Mouse (Mus musculus) liver, embryonic 12.5 days (tissue): ENCODE data around the gene Ndufs2. TPM values are rescaled to one million over a fixed set of nuclear protein-coding genes. Genes with fewer than 3 reads are reported as not detected.

ENCODE experiments used
- ATAC-seq: fragments of 200-750 bp; cut with Nextera tagmentation; 2 replicates; pipeline ENCODE4 v1.8.0; 2017; ENCODE audit warnings: moderate number of reproducible peaks, mild to moderate bottlenecking, moderate library complexity
- H3K27ac ChIP-seq: fragments of 300-500 bp; sonication (generic); 2 replicates; pipeline ENCODE4 v1.5.1; 2016; ENCODE audit warnings: mild to moderate bottlenecking
- H3K27me3 ChIP-seq: fragments of 300-500 bp; sonication (generic); replicated peaks from 2 replicates; pipeline ENCODE4 v1.6.1; 2016; ENCODE audit warnings: mild to moderate bottlenecking, moderate library complexity
- H3K36me3 ChIP-seq: fragments of 300-500 bp; sonication (generic); 2 replicates; pipeline ENCODE4 v1.6.1; 2016; ENCODE audit warnings: mild to moderate bottlenecking, moderate library complexity
- H3K4me1 ChIP-seq: fragments of 300-500 bp; sonication (generic); 2 replicates; pipeline ENCODE4 v1.6.1; 2016
- H3K4me2 ChIP-seq: fragments of 300-500 bp; sonication (generic); 2 replicates; pipeline ENCODE4 v1.6.1; 2016; ENCODE audit warnings: mild to moderate bottlenecking, moderate library complexity
- H3K4me3 ChIP-seq: fragments of 300-500 bp; sonication (generic); 2 replicates; pipeline ENCODE4 v1.5.1; 2016; ENCODE audit warnings: mild to moderate bottlenecking, moderate library complexity
- H3K9ac ChIP-seq: fragments of 300-500 bp; sonication (generic); 2 replicates; pipeline ENCODE4 v1.6.1; 2016; ENCODE audit warnings: mild to moderate bottlenecking, moderate library complexity
- H3K9me3 ChIP-seq: fragments of 300-500 bp; sonication (generic); replicated peaks from 2 replicates; pipeline ENCODE4 v1.6.1; 2016; ENCODE audit warnings: mild to moderate bottlenecking, moderate library complexity
- WGBS: fragments of 180-500 bp; shearing (Covaris S2); methylation state at CpG from one replicate; pipeline ENCODE4 v1.1.7; 2016; ENCODE audit not compliant: insufficient replicate concordance; 5-methylcytosine and 5-hydroxymethylcytosine counted together
- polyA plus RNA-seq: library from polyadenylated mRNA; unstranded; fragments of >200 nt; fragmentation: Nextera tagmentation; extraction: Ambion mirVana; gene quantifications from 2 replicates; pipeline ENCODE4 v1.2.1, GENCODE M21; 2016

The Ndufs2 gene
- polyA plus RNA-seq, 1 experiment from 2014 or later = 167 TPM

DNA sequence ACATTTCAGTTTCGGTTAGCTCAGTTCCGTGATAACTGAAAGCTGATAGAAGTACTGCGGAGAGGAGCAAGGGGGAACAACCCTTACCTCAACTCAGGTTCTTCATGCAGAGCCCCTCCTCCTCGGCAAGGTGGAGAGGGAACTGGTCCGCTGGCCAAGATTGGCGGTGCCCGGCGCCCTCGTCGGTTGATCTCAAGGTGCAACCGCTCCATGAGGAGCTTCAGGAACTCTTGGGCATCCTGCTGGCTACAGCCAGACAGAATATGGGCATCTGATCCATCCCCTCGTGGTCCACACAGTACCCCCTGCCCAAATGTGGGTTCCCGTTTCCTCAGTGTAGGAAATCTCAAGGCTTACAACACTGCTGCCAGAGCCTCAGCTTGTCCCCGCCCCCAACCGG lies 33.3 kb upstream of the Ndufs2 start:
- no peaks in the 10 kb centered on the region for H3K27me3 ChIP-seq
- H3K4me3 ChIP-seq = no peak overlapping the region
- 83% methylated on average over 15 of the region's 15 CpGs for WGBS
- peaks cover 68% of the 10 kb centered on the region for H3K36me3 ChIP-seq
- no peak overlapping the region; the same call in 1 of the 2 replicates for H3K27ac ChIP-seq
- no peak overlapping the region for H3K9ac ChIP-seq
- no peaks in the 10 kb centered on the region for H3K9me3 ChIP-seq
- H3K4me2 ChIP-seq = no peak overlapping the region
- H3K4me1 ChIP-seq = peaks cover 66% of the 10 kb centered on the region
- ATAC-seq = no peak

DNA sequence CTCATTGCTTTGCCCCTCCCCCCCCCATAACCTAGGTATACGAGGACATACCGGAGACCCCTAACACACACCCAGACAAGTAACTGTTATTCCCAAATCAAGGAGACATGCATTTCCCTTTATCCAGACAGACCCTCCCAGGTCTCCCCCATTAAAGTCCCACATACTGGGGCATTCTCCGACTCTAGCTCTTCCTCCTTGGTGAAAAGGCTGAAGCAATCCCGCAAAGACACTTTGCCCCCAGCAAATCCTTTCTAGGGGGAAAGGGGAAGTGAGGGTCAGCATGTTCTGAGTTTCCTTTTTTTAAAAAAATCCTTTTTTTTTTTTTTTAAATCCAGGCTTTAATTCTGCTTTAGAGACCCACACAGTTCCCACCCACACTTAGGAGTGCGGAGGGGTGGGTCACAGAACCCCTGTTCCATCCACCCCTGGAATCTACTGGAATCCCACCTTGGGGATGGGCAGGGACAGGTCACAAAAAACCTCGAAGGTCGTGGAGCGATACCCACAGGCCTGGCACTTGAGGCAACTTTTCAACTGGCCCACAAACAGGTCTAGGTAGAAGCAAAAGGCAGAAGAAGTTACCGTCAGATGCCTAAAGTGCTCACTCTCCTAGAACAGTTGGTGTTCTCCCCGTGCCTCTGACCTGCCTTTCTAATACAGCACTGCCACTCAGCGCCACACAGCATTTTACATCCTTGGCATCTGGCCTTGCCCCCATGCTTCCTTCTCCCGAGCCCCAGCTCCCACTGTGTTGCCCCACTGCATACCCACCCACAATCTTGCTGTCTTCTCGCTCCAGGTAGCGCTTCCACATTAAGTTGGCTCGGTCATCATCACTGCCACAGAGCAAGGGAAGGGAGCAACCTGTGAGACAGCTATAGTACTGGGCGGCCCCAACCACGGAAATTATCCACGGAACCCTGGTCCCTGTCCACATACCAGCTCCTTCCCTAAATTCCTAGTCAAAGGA lies 32.3 kb upstream of the Ndufs2 start:
- H3K36me3 ChIP-seq = peaks cover 68% of the 10 kb centered on the region
- 78% methylated on average over 18 of the region's 18 CpGs for WGBS
- H3K9me3 ChIP-seq = no peaks in the 10 kb centered on the region
- peak overlapping the region; percentile 95; the same call in 1 of the 2 replicates for H3K9ac ChIP-seq
- ATAC-seq = no peak
- H3K4me3 ChIP-seq = no peak overlapping the region
- H3K4me1 ChIP-seq = peaks cover 72% of the 10 kb centered on the region
- H3K4me2 ChIP-seq = peak overlapping the region; percentile 89
- no peaks in the 10 kb centered on the region for H3K27me3 ChIP-seq
- H3K27ac ChIP-seq = peak overlapping the region; percentile 99

DNA sequence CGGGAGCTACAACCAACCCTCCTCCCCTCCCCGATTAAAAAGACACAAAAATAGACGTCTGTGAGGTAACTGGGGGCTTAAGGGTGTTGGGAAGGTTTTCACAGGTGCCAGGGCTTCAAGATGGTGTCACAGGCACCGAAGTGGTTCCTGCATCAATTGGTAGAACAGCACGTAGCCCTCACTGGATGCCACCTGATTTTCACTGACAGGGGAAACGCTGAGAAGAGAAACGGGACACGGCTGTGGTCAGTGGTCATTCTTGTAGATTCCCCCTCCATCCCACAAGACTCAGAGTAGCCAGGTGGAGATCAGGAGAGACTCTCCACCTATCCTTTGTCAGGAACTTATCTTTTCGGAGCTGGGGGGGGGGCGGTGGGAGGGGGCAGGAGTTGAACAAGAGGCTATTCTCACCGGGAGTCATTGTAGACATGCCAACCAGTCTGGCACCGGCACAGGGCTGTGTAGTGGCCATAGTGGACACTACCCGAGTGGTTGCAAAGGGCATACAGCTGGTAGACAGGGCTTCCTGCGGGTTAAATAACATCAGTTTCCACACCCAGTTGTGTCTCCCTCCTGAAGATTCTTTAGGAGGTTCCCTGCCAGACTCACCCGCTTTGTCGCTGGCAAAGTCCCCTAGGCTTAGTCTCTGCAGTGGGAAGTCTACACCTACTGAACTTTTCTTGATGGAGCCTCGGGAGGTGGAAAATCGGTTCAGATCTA lies 31.1 kb upstream of the Ndufs2 start:
- Histone ChIP-seq H3K4me2 (peak overlapping the region; percentile 89), H3K4me1 (peaks cover 77% of the 10 kb centered on the region), H3K36me3 (peaks cover 76% of the 10 kb centered on the region), H3K27me3 (no peaks in the 10 kb centered on the region), H3K9ac (peak overlapping the region; percentile 95), H3K4me3 (peak overlapping the region; percentile 78), H3K9me3 (no peaks in the 10 kb centered on the region), H3K27ac (peak overlapping the region; percentile 99)
- 66% methylated on average over 18 of the region's 18 CpGs for WGBS
- ATAC-seq = no peak

DNA sequence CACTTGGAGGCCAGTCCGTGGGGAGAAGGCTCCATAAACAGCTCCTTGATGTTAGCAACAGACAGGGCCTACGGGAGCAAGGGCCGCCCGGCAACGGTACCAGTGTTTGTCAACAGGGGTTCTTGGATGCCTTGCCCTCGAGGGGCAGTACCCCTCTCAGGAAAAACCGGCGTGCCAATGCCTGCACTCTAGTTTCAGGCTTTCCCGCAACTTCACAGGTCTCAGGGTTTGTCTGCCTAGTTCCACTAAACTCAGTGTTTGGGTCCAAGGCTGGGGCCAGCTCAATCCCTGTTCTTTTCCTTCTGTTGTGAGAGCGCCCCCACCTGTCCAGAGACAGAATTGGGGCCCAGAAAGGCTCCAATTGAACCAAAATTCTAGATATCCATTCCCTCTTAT lies 30.3 kb upstream of the Ndufs2 start:
- Histone ChIP-seq H3K4me2 (peak overlapping the region; percentile 89), H3K27me3 (no peaks in the 10 kb centered on the region), H3K9me3 (no peaks in the 10 kb centered on the region), H3K4me3 (peak overlapping the region; percentile 78), H3K36me3 (peaks cover 81% of the 10 kb centered on the region), H3K27ac (peak overlapping the region; percentile 99), H3K4me1 (peaks cover 77% of the 10 kb centered on the region), H3K9ac (peak overlapping the region; percentile 95)
- peak; percentile 22 for ATAC-seq
- under 1% methylated on average over 10 of the region's 10 CpGs for WGBS

DNA sequence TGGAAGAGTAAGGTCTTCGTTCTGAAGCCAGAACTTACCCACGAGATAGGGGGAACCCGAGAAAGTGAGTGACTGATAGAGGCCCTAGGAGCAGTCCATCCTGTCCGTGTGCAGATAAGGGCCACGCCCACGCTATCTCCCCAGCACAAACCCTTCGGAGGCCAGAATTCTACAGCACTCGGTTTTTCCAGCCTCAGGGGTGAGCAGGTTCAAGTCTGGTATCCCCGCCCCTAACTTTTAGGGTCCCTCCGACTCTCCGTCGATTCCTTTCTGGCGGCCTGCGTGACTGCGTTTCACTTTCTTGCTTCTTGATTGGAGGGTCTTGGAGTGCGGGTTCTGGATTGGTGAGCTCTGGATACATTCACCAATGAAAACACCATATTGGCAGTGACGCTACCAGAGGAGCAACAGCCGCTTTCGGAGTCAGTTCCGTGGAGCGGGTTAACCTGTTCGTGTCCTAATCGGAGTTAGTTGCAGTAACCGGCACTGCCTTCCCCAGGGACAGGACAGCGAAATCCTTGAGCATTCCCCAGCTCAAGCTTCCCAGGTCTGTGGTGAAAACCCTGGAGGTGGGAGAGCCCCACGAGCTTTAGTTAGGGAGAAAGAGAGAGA lies 29.8 kb upstream of the Ndufs2 start, which contains the start of gene Ppox:
Gene Ppox, minus strand, starts transcription at position 271 of the 612 bp plus-strand sequence.
- WGBS = under 1% methylated on average over 26 of the region's 26 CpGs
- peak within 1 kb of the TSS; percentile 89 for H3K4me2 ChIP-seq
- H3K4me1 ChIP-seq = peaks cover 76% of the 10 kb centered on the region
- H3K9me3 ChIP-seq = no peaks in the 10 kb centered on the region
- no peaks in the 10 kb centered on the region for H3K27me3 ChIP-seq
- ATAC-seq = peak; percentile 96
- H3K9ac ChIP-seq = peak within 1 kb of the TSS; percentile 95
- peak within 1 kb of the TSS; percentile 99 for H3K27ac ChIP-seq
- peaks cover 81% of the 10 kb centered on the region for H3K36me3 ChIP-seq
- peak within 1 kb of the TSS; percentile 78 for H3K4me3 ChIP-seq

DNA sequence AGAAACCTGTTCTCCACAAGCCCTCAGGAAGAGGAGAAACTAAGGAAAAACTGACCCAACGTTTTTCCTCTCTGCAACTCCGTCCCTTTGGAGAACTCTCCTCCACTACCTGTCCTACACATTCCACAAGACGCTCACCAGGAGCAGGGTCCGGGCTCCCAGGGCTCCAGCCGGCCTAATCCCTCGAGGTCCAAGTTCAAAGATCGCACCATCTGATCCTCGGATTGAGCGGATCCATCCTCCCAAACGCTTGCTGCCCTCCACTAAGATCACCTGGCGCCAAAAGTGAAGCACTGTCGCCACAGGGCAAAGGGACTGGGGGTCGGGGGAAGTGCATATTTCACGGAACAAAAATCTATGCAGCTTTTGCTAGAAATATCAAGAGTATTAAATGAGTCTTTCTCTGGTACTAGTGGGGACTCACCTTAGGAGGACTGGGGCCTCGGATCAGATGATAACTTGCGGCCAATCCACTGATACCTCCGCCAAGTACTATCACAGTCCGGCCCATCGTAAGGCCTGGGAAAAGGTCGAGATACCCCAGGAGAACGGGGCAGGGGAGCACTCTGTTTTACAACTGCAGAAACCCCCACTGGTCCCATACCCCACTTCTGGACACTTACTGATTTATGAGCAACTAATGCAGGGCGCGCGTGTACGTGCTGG lies 29.2 kb upstream of the Ndufs2 start:
- Histone ChIP-seq H3K4me2 (peak overlapping the region; percentile 89), H3K4me1 (peaks cover 72% of the 10 kb centered on the region), H3K27ac (peak overlapping the region; percentile 99), H3K9me3 (no peaks in the 10 kb centered on the region), H3K9ac (peak overlapping the region; percentile 95), H3K4me3 (peak overlapping the region; percentile 78), H3K36me3 (peaks cover 81% of the 10 kb centered on the region), H3K27me3 (no peaks in the 10 kb centered on the region)
- 2% methylated on average over 25 of the region's 25 CpGs for WGBS
- ATAC-seq = peak; percentile 58

DNA sequence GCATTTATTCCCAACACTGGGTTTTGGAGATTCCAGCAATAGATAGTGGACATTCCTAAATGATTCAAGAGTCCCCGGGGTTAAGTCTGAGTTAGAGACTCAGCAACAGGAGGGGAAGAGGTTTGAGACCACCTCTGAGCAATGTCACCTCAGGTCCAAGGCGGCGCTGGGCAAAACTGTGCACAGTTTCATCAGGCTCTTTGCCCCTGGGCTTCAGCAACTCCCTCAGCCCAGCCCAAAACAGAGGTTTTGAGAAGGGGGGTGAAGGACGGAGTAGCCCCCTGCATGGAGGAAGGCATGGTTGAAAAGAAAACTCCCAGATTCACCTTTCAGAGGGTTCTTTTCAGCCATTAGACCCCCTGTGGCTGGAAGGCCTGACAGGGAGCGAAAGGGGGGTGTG lies 28.5 kb upstream of the Ndufs2 start:
- Histone ChIP-seq H3K4me3 (peak overlapping the region; percentile 78), H3K27me3 (no peaks in the 10 kb centered on the region), H3K9ac (peak overlapping the region; percentile 95), H3K27ac (peak overlapping the region; percentile 99), H3K4me1 (peaks cover 69% of the 10 kb centered on the region), H3K9me3 (no peaks in the 10 kb centered on the region), H3K4me2 (peak overlapping the region; percentile 89), H3K36me3 (peaks cover 81% of the 10 kb centered on the region)
- WGBS = 55% methylated on average over 5 of the region's 5 CpGs
- no peak for ATAC-seq

DNA sequence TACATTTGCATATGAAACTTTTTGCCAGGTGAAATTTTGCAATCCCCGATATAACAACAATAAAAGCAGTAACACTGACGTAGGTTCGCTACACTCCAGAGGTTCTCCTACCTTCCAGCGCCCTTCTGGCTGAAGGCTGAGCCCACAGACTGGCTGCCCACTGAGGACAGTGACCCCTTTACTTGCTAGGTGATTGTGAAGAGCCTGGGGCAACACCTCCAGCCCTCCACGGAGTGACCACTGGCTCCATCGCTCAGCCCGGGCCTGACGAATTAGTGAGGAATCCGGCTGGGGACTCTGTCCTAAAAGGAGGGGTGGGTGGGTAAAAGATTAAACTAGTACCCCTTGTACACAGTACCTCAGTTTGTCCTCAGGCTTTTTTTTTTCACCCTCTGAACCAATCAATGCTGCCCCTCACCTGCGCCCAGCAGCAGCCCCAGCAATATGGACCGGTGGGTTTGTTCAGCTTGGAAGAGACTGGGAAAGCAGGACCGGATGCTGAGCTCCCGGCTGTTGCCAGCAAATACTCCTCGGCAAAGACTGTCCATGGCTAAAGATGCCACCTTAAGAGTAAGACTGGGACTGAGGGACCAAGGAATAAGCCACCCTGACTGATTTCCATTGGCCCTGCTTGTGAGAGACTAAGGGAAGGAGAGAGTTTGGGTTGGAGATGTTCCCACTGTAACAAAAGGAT lies 28.0 kb upstream of the Ndufs2 start:
- Histone ChIP-seq H3K4me1 (peaks cover 66% of the 10 kb centered on the region), H3K9ac (peak overlapping the region; percentile 95)

DNA sequence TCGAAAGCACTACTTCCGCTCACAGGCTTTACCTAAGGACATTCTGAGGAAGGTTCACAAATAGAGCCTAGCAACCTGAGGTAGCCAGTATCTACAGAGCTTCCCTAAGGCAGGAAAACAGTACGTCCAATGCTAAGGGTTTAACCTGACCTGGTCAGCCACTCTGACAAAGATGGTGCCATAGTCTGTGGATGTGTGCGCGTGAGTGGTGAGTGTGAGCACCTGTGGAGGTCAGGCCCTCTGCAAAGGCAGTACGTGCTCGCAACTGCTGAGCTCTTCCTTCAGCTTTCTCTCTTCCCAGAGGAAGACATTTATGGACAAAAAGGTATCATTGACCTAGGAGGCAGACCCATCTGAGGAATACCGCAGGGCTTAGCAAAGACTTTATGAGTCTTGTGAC lies 27.2 kb upstream of the Ndufs2 start:
- Histone ChIP-seq H3K36me3 (peaks cover 81% of the 10 kb centered on the region), H3K27ac (peak overlapping the region; percentile 99), H3K9ac (peak overlapping the region; percentile 95), H3K4me1 (peaks cover 64% of the 10 kb centered on the region), H3K4me2 (peak overlapping the region; percentile 89), H3K4me3 (peak overlapping the region; percentile 78), H3K27me3 (no peaks in the 10 kb centered on the region), H3K9me3 (no peaks in the 10 kb centered on the region)
- no peak for ATAC-seq
- WGBS = 93% methylated on average over 8 of the region's 8 CpGs

More for the DNA sequence above, 28.0 kb upstream of the Ndufs2 start:
- peak overlapping the region; percentile 99 for H3K27ac ChIP-seq
- H3K4me3 ChIP-seq = peak overlapping the region; percentile 78
- peak overlapping the region; percentile 89 for H3K4me2 ChIP-seq
- H3K36me3 ChIP-seq = peaks cover 81% of the 10 kb centered on the region
- ATAC-seq = no peak
- H3K9me3 ChIP-seq = no peaks in the 10 kb centered on the region
- no peaks in the 10 kb centered on the region for H3K27me3 ChIP-seq
- WGBS = 81% methylated on average over 14 of the region's 14 CpGs

DNA sequence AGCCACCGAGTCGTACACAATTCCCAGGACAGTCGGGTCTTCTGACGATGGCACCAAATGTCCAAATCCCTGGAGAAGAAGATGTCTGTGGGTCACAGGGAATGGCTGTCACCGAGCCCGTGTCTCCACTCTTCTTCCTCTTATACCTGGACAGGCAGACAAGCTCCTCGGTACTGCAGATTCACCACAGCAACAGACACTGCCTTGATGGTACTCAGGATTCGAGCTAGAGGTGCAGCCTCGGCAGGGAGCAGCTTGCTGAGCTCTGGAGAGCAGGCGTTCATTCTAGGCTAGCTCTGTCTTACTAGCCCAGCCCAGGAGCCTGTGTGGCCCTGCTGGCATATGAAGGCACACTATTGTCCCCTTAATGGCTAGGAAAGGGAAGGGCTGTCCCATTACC lies 26.5 kb upstream of the Ndufs2 start:
- no peak for ATAC-seq
- H3K4me2 ChIP-seq = peak overlapping the region; percentile 89
- peak overlapping the region; percentile 99 for H3K27ac ChIP-seq
- H3K36me3 ChIP-seq = peaks cover 81% of the 10 kb centered on the region
- WGBS = 88% methylated on average over 10 of the region's 10 CpGs
- H3K27me3 ChIP-seq = no peaks in the 10 kb centered on the region
- H3K4me1 ChIP-seq = peaks cover 58% of the 10 kb centered on the region
- H3K4me3 ChIP-seq = peak overlapping the region; percentile 78; the same call in 1 of the 2 replicates
- H3K9me3 ChIP-seq = no peaks in the 10 kb centered on the region
- peak overlapping the region; percentile 95 for H3K9ac ChIP-seq
